Mouse (Mus musculus) liver, postnatal 0 days (tissue): ENCODE data around the gene Hfe2. TPM values are rescaled to one million over a fixed set of nuclear protein-coding genes. Genes with fewer than 3 reads are reported as not detected.

Experiments used
- ATAC-seq: fragments of 200-750 bp; cut with Nextera tagmentation; 2 replicates; pipeline ENCODE4 v1.8.0; 2017; ENCODE audit warnings: mild to moderate bottlenecking, moderate library complexity
- DNase-seq: peaks from one replicate; pipeline ENCODE4 v3.0.0-alpha.2; 2016
- H3K27ac ChIP-seq: fragments of 300-500 bp; sonication (generic); 2 replicates; pipeline ENCODE4 v1.5.1; 2014; ENCODE audit warnings: antibody characterized with exemption, moderate library complexity, mild to moderate bottlenecking, low read depth
- H3K27me3 ChIP-seq: fragments of 300-500 bp; sonication (generic); 2 replicates; pipeline ENCODE4 v1.6.1; 2014; ENCODE audit warnings: low read length, control low read depth, mixed read lengths; ENCODE audit not compliant: insufficient read depth
- H3K36me3 ChIP-seq: fragments of 300-500 bp; sonication (generic); replicated peaks from 2 replicates; pipeline ENCODE4 v1.6.1; 2014; ENCODE audit warnings: mild to moderate bottlenecking, control low read depth, low read length, moderate library complexity, mixed read lengths; ENCODE audit not compliant: insufficient read depth
- H3K4me1 ChIP-seq: fragments of 300-500 bp; sonication (generic); 2 replicates; pipeline ENCODE4 v1.6.1; 2014; ENCODE audit warnings: antibody characterized with exemption, mild to moderate bottlenecking, control low read depth; ENCODE audit not compliant: insufficient read depth
- H3K4me2 ChIP-seq: fragments of 300-500 bp; sonication (generic); 2 replicates; pipeline ENCODE4 v1.6.1; 2014; ENCODE audit warnings: low read depth, mild to moderate bottlenecking, low read length, moderate library complexity, mixed read lengths
- H3K4me3 ChIP-seq: fragments of 300-500 bp; sonication (generic); 2 replicates; pipeline ENCODE4 v1.5.1; 2014; ENCODE audit warnings: low read depth, low read length
- H3K9ac ChIP-seq: fragments of 300-500 bp; sonication (generic); replicated peaks from 2 replicates; pipeline ENCODE4 v1.6.1; 2014; ENCODE audit warnings: mild to moderate bottlenecking, moderate library complexity
- H3K9me3 ChIP-seq: fragments of 300-500 bp; sonication (generic); 2 replicates; pipeline ENCODE4 v1.6.1; 2016; ENCODE audit warnings: mild to moderate bottlenecking, control low read depth, low read length, mixed read lengths
- CTCF ChIP-seq: sonication (generic); IDR thresholded peaks from 2 replicates; pipeline ENCODE4 v1.5.1; 2016; ENCODE audit warnings: antibody characterized with exemption, low read depth
- EP300 ChIP-seq: IDR thresholded peaks from 2 replicates; pipeline ENCODE4 v1.6.1; 2016; ENCODE audit warnings: antibody characterized with exemption, low read depth, mild to moderate bottlenecking
- WGBS: fragments of 180-500 bp; shearing (Covaris S2); extraction: QIAGEN DNeasy Blood & Tissue Kit; methylation state at CpG from one replicate; pipeline ENCODE4 v1.1.7; 2014; ENCODE audit not compliant: insufficient replicate concordance; 5-methylcytosine and 5-hydroxymethylcytosine counted together
- polyA plus RNA-seq: library from polyadenylated mRNA; unstranded; fragments of >200 nt; fragmentation: Nextera tagmentation; extraction: Ambion mirVana; gene quantifications from 2 replicates; pipeline ENCODE4 v1.2.1, GENCODE M21; 2015

Gene Hfe2
- polyA plus RNA-seq, 1 experiment from 2014 or later = 19.2 TPM

GRCm38 (mm10) chr3:96561946-96562681, 37.1 kb downstream of the Hfe2 start:
- ATAC-seq (peak; percentile 28), DNase-seq (peak; percentile 70)
- Histone ChIP-seq H3K27me3 (no peaks in the 10 kb centered on the region), H3K9me3 (no peaks in the 10 kb centered on the region), H3K4me2 (peak overlapping the region; percentile 70), H3K27ac (peak overlapping the region; percentile 70), H3K4me1 (peaks cover 32% of the 10 kb centered on the region), H3K9ac (peak overlapping the region; percentile 38), H3K4me3 (peak overlapping the region; percentile 91), H3K36me3 (peaks cover 25% of the 10 kb centered on the region)
- no peak for TF ChIP-seq CTCF
- no peak; the same call in 1 of the 2 replicates for TF ChIP-seq EP300
- 45% methylated on average over 10 of the region's 10 CpGs for WGBS

- DNase-seq (no peak), ATAC-seq (no peak)
- TF ChIP-seq EP300 (no peak), CTCF (no peak)
- no peaks in the 10 kb centered on the region for H3K9me3 ChIP-seq
- H3K4me2 ChIP-seq = no peak overlapping the region
- no peak overlapping the region for H3K4me3 ChIP-seq
- no peaks in the 10 kb centered on the region for H3K27me3 ChIP-seq
- peaks cover 38% of the 10 kb centered on the region for H3K4me1 ChIP-seq
- peak overlapping the region; percentile 70 for H3K27ac ChIP-seq
- WGBS = 64% methylated on average over 8 of the region's 8 CpGs
- H3K36me3 ChIP-seq = peaks cover 25% of the 10 kb centered on the region
- no peak overlapping the region for H3K9ac ChIP-seq
These were observed 38.3 kb downstream of the Hfe2 start for GRCm38 (mm10) chr3:96563267-96563666.

GRCm38 (mm10) chr3:96563911-96564632, 39.1 kb downstream of the Hfe2 start:
- Histone ChIP-seq H3K4me3 (no peak overlapping the region), H3K4me1 (peaks cover 38% of the 10 kb centered on the region), H3K4me2 (peak overlapping the region; percentile 48), H3K9me3 (no peaks in the 10 kb centered on the region), H3K27ac (peak overlapping the region; percentile 70), H3K27me3 (no peaks in the 10 kb centered on the region), H3K9ac (peak overlapping the region; percentile 23; the same call in 1 of the 2 replicates), H3K36me3 (peaks cover 25% of the 10 kb centered on the region)
- DNase-seq (no peak), ATAC-seq (no peak)
- TF ChIP-seq EP300 = no peak
- TF ChIP-seq CTCF = no peak
- 33% methylated on average over 10 of the region's 10 CpGs for WGBS

GRCm38 (mm10) chr3:96564633-96565032, 39.7 kb downstream of the Hfe2 start:
- 23% methylated on average over 7 of the region's 7 CpGs for WGBS
- DNase-seq (peak; percentile 56), ATAC-seq (no peak)
- H3K27ac ChIP-seq = peak overlapping the region; percentile 70
- peaks cover 19% of the 10 kb centered on the region for H3K36me3 ChIP-seq
- H3K4me2 ChIP-seq = peak overlapping the region; percentile 48
- TF ChIP-seq EP300 (peak; percentile 57; the same call in 1 of the 2 replicates), CTCF (no peak)
- H3K4me1 ChIP-seq = peaks cover 40% of the 10 kb centered on the region
- no peaks in the 10 kb centered on the region for H3K27me3 ChIP-seq
- H3K9ac ChIP-seq = peak overlapping the region; percentile 23; the same call in 1 of the 2 replicates
- H3K9me3 ChIP-seq = no peaks in the 10 kb centered on the region
- no peak overlapping the region for H3K4me3 ChIP-seq

GRCm38 (mm10) chr3:96565105-96565504, 40.1 kb downstream of the Hfe2 start:
- H3K36me3 ChIP-seq = peaks cover 14% of the 10 kb centered on the region
- H3K4me3 ChIP-seq = no peak overlapping the region
- peak overlapping the region; percentile 70 for H3K27ac ChIP-seq
- no peak for DNase-seq
- peaks cover 45% of the 10 kb centered on the region for H3K4me1 ChIP-seq
- peak overlapping the region; percentile 48 for H3K4me2 ChIP-seq
- ATAC-seq = no peak
- WGBS = 81% methylated on average over 2 of the region's 3 CpGs
- H3K27me3 ChIP-seq = no peaks in the 10 kb centered on the region
- TF ChIP-seq EP300 = no peak
- TF ChIP-seq CTCF = no peak
- H3K9me3 ChIP-seq = no peaks in the 10 kb centered on the region
- no peak overlapping the region for H3K9ac ChIP-seq

- 63% methylated on average over 8 of the region's 8 CpGs for WGBS
- no peaks in the 10 kb centered on the region for H3K27me3 ChIP-seq
- no peak overlapping the region for H3K4me3 ChIP-seq
- no peaks in the 10 kb centered on the region for H3K9me3 ChIP-seq
- H3K27ac ChIP-seq = peak overlapping the region; percentile 60; the same call in 1 of the 2 replicates
- H3K4me2 ChIP-seq = no peak overlapping the region
- TF ChIP-seq EP300 (no peak), CTCF (no peak)
- peaks cover 60% of the 10 kb centered on the region for H3K4me1 ChIP-seq
- H3K9ac ChIP-seq = no peak overlapping the region
- DNase-seq = no peak
- ATAC-seq = no peak
- no peaks in the 10 kb centered on the region for H3K36me3 ChIP-seq
These were observed 41.9 kb downstream of the Hfe2 start for GRCm38 (mm10) chr3:96566661-96567450.
